Mouse (Mus musculus) kidney, adult 2 months (tissue): ENCODE data around the gene Duox2.

Experiments used
- CTCF ChIP-seq: fragments of 200-500 bp; conservative IDR thresholded peaks from 2 replicates; pipeline ENCODE4 v1.5.1; 2011; ENCODE audit warnings: low read depth, mild to moderate bottlenecking, control low read depth, low read length, moderate library complexity, mixed read lengths; ENCODE audit not compliant: insufficient read depth, insufficient read length
- POLR2A ChIP-seq: fragments of 200-500 bp; IDR thresholded peaks from one replicate; pipeline ENCODE4 v1.6.1; 2011; ENCODE audit warnings: low read depth, low read length, control low read depth

GRCm38 (mm10) chr2:122235425-122235824 is 62.8 kb downstream of the Duox2 start:
- TF ChIP-seq CTCF (no peak), POLR2A (no peak)
